Mouse (Mus musculus): ENCODE data around the gene Sema4d. TPM values are rescaled to one million over a fixed set of nuclear protein-coding genes. Genes with fewer than 3 reads are reported as not detected.
A peak's percentile ranks its signal among the peaks of the same experiment; 100 is the strongest.

The Sema4d gene
- total RNA-seq, 2 experiments from 2014 or later, result 9.6 to 10.2 TPM

- ATAC-seq (replicated peaks; ENCODE audit: low FRiP score, poor library complexity, severe bottlenecking), result peak; percentile 41
Observed at GRCm38 (mm10) chr13:51737033-51737948, 56.3 kb downstream of the Sema4d start.

GRCm38 (mm10) chr13:51736007-51736911 is 57.3 kb downstream of the Sema4d start:
- no peak for ATAC-seq (replicated peaks; ENCODE audit: low FRiP score, poor library complexity, severe bottlenecking)

GRCm38 (mm10) chr13:51734556-51734955 is 59.0 kb downstream of the Sema4d start:
- no peak for ATAC-seq (replicated peaks; ENCODE audit: low FRiP score, poor library complexity, severe bottlenecking)

DNA sequence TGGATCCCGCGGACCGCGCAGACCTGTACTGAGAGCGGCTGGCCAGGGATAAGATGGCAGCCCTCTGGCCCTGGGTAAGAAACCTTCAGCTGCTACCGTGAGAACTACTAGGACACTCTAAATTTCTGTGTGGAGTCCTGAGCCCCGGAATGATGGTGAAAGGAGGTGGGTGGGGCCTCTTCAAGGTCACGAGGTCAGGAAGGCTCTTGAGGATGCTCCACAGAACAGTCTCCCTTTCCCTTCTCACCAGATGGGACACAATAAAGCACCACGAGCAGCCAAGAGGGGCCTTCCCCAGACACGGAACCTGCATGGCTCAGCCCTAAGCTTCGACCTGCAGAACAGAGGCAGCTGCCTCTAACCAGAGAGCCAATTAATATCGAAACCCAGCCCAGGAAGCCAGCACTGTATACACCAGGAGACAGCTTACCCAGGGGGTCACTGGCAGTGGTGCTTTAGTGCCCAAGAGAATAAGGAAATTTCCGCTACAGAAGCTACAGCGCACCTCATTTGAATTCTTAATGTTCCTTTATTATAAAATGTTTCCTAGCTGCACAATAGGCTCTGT is 61.4 kb downstream of the Sema4d start:
- ATAC-seq (replicated peaks; ENCODE audit: low FRiP score, poor library complexity, severe bottlenecking), result no peak

- no peak for ATAC-seq (replicated peaks; ENCODE audit: low FRiP score, poor library complexity, severe bottlenecking)
Observed at GRCm38 (mm10) chr13:51731474-51731873, 62.1 kb downstream of the Sema4d start.

GRCm38 (mm10) chr13:51729887-51730361 is 63.6 kb downstream of the Sema4d start:
- no peak for ATAC-seq (replicated peaks; ENCODE audit: low FRiP score, poor library complexity, severe bottlenecking)

GRCm38 (mm10) chr13:51727364-51727763 is 66.2 kb downstream of the Sema4d start:
- no peak for ATAC-seq (replicated peaks; ENCODE audit: low FRiP score, poor library complexity, severe bottlenecking)

DNA sequence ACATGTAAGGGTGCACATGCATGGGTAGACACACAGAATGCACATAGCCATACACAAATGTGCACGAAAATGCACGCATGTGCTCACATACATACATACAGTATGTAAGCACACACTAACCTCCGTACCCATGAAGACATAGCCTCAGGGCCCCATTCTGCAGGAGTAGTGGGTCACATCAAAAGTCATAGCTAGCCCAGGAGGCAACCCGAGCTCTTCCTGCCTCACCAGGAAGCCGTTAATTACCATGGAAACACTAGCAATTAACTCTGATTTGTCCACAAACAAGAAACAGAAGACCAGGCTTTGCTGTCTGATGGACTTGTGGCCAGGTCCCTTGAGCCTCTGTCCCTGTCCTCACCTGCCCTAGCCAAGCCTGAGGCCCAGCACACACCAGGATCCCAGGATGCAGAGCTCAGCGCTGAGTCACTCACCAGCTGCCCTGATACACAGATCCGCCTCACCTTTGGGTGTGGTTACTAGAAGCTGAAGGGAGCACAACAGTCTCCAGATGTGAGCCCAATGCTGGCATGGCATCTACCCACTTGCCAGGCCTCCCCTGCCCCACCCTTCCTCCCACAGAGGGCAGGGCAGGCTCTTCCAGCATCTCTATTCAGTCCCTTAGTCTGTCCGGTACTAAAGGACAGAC is 67.5 kb downstream of the Sema4d start:
- peak; percentile 78 for ATAC-seq (replicated peaks; ENCODE audit: low FRiP score, poor library complexity, severe bottlenecking)

DNA sequence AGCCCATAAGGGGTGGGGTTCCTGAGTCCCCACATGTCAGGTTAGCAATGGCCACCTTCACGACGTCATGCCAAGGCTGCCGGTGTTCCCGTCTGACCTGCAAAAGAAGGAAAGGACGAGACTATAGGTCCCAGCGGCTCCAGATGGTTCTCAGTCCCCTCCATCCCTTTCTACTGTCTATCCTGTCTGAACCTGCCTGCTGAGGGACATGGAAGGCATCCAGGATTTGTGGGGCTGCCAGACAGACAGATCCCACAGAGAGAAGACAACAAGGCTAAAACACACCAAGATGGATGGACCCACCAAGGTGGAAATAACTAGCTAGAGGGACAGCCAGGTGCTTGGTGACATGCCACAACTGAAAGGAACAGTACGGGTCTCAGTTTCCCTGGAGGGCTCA is 68.1 kb downstream of the Sema4d start:
- no peak for ATAC-seq (replicated peaks; ENCODE audit: low FRiP score, poor library complexity, severe bottlenecking)

DNA sequence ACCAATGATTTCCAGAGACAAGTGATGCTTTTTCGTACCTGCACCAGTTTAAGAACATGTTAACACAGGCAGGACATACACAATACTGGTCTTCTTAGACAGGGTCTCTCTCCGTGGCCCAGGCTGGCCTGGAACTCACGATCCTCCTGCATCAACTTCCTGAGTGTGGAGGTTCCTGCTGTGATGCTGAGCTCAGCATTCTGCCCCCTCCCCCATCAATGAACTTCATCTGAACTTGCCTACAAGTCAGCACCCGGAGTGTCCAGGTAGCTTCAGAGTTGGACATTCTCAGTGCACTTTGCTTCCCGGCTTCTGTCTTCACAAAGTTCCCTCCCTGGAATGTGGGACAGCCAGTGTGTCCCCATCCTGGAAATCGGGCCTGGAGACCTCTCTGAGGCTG is 69.0 kb downstream of the Sema4d start:
- ATAC-seq (replicated peaks; ENCODE audit: low FRiP score, poor library complexity, severe bottlenecking), result no peak

DNA sequence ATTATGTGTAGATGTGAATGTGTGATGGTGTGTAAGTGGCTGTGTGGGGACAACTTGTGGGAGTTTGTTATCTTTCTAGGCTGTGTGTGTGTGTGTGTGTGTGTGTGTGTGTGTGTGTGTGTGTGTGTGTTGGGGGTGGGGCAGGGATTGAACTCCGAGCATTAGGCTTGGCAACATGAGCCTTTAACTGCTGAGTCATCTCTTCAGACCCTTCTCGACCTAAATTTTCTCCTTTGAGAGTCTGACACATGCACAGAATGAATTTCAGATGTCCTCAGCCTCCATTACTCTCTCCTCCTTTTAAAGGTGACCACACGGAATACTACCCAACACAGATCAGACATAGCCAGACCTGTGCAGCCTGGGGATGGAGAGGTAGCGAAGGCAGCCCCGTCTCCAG is 70.4 kb downstream of the Sema4d start:
- no peak for ATAC-seq (replicated peaks; ENCODE audit: low FRiP score, poor library complexity, severe bottlenecking)

DNA sequence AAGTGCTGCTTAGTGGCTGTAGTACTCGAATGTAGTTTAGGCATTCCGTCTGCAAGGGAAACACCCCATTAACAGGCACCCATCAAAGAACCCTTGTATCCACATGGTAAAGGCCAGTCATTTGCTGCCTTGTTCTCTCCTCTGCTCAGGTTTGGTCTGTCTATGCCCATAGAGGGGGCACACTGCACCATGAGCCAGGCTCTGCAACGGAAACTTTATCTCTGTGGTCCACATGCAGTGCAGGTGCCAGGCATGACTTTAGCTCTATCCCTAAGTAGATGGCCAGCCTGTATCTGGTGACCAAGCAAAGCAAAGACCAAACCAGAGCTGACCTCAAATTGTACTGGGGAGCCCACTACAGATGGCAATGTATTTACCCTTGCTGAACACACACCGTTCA is 73.0 kb downstream of the Sema4d start:
- ATAC-seq (replicated peaks; ENCODE audit: low FRiP score, poor library complexity, severe bottlenecking), result 0 out of 2 replicates have a peak, but pooled peaks have one; percentile 33

DNA sequence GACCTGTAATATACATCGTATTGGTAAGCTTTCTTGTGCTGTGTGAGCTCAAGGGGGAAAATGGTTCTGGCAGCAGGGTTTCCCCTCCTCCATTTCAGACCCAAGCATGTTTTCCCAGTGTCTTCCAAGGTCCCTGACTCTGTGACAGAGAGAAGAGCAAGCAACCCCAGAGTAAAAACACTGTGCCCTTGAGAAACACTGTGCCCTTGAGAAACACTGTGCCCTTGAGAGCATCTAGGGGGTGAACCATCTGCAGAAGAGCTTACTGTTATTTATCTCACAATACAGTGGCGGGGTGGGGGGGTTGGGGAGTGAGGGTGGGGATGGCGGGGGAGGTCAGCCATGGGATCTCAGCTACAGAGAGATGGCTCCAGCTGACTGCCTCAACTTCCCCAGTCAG is 74.3 kb downstream of the Sema4d start:
- ATAC-seq (replicated peaks; ENCODE audit: low FRiP score, poor library complexity, severe bottlenecking), result no peak

DNA sequence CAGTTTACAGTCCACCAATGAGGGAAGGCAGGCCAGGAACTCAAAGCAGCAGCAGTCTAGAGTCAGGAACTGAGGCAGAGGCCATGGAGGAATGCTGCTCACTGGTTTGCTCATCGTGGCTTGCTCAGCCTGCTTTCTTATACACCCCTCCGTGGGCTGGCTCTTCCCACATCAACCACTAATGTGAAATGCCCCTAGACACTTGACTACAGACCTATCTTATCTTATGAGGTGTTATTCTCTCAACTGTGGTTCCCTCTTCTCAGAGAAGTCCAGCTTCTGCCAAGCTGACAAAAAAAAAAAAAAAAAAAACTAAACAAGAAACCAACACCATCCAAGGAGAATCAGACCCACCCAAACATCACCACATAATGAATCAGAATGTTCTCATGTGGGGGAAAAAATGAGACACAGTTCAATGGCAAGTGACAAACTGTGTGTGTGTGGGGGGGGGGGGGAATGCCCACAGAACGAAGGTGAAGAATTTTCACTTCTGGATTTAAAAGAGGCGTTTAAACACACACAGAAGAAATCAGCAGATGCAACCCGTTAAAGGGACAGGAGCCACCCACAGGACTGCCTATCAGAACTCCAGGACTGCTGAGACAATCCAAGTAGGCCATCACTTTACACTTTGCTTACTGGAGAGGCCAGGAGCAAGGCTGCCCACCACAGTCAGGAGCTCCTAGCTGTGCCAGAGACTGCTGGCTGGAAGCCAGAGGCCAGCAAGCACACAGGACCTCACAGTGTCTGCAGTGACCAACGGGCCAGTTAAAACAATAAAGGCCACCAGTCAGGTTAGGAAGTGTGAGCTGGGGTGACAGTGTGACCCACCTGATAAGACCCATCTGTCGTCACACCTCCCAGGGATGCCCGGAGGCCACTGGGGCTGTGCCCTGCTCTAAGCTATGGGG is 76.9 kb downstream of the Sema4d start:
- no peak for ATAC-seq (replicated peaks; ENCODE audit: low FRiP score, poor library complexity, severe bottlenecking)

- ATAC-seq (replicated peaks; ENCODE audit: low FRiP score, poor library complexity, severe bottlenecking), result no peak
Observed at GRCm38 (mm10) chr13:51712022-51712421, 81.5 kb downstream of the Sema4d start.

DNA sequence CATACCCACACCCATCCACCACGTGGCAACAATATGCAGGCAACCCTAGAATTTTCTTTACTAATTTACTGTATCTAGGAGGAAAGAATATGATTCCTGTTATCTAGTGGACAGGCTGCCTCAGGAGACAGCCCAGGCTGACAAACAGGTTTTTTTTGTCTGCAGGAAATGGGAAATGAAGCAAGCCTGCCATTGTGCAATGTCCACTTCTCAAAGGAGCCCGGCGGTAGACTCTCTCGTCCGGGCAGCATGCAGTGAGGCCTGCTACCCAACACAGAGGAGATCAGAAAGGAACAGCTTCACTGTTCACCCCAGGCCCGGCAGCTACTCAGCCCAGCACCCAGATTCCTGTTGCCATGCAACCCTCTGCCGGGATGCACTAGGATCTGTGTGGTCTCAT is 82.8 kb downstream of the Sema4d start:
- no peak for ATAC-seq (replicated peaks; ENCODE audit: low FRiP score, poor library complexity, severe bottlenecking)

GRCm38 (mm10) chr13:51705882-51706854 is 87.4 kb downstream of the Sema4d start:
- ATAC-seq (replicated peaks; ENCODE audit: low FRiP score, poor library complexity, severe bottlenecking), result no peak; the same call in 1 of the 2 replicates

- no peak for ATAC-seq (replicated peaks; ENCODE audit: low FRiP score, poor library complexity, severe bottlenecking)
Observed at GRCm38 (mm10) chr13:51703893-51704292, 89.7 kb downstream of the Sema4d start.

Measured in erythroid progenitor cell, adult 5-6 weeks (primary cell).